Mouse (Mus musculus): Measurements from ENCODE around the gene Gm45062. TPM values are rescaled to one million over a fixed set of nuclear protein-coding genes. Genes with fewer than 3 reads are reported as not detected.

The Gm45062 gene
- polyA plus RNA-seq, 1 experiment: 5.4 TPM

DNA sequence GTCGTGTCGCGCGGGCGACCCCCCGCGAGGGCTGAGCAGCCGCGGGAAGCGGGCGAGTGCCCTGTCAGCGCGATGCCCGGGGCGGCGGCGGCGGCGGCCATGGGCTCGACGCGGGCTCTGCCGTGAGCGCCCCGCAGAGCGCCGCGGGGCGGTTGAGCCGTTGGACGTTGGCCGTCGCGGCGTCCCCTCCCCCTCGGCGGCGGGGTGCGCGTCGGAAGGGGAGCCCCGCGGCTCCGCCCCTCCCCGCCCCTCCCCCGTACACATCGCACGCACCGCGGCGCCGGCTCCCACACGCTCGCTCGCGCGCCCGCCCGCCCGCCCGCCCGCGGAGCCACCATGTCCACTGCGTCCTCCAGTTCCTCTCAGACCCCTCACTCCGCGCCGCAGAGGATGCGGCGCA lies 250.3 kb downstream of the Gm45062 start, which contains the start of gene Glcci1:
Gene Glcci1 (plus strand): TSS at position 50 of the 400 bp plus-strand sequence.
- Histone ChIP-seq H3K4me1 (ENCODE audit: control insufficient read depth, insufficient read depth, low read length) (no peaks in the 10 kb centered on the region), H3K4me3 (ENCODE audit: insufficient read depth, low read length) (peak within 1 kb of the TSS; percentile 83), H3K27ac (ENCODE audit: insufficient read depth, low read length) (peak within 1 kb of the TSS; percentile 93)
- no peak for TF ChIP-seq POLR2A (IDR thresholded peaks at IDR 0.05; ENCODE audit: low read depth, low read length)
- TF ChIP-seq CTCF (IDR thresholded peaks at IDR 0.05; ENCODE audit: borderline replicate concordance, insufficient read depth, low read length): no peak

DNA sequence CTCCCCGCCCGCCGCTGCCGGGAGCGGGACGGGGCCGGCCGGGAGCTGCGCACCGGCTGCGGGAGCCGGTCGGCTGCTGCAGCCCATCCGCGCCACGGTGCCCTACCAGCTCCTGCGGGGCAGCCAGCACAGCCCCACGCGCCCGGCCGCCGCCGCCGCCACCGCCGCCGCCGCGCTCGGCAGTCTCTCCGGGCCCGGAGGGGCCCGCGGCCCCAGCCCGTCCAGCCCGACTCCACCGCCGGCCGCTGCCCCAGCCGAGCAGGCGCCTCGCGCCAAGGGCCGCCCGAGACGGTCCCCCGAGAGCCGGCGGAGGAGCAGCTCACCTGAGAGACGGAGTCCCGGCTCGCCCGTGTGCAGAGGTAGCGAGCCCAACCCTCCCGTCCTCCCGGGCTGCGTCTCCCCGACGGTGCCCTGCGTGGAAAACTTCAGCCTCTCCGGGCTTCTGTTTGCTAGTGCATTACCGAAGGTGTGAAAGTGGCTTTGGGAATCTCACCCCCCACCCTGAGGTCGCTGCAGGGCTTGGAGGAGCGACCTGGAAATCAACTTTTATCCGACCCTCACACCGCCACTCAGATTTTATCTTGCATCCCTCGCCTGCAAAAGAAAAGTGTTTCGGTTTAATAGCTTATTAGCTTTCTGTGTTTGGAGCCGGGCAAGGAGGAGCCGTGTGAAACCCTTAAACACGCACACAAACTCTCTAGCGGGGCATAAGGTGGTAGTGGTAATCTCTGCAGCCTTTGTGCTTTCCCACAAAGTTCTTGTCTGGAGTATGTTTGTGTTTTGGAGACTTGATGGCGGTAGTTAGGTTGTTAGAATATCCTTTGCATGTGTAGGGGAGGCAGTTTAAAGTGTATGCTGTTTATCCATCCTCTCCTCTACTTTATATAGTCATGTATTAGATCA lies 251.0 kb downstream of the Gm45062 start:
- no peak for TF ChIP-seq POLR2A (IDR thresholded peaks at IDR 0.05; ENCODE audit: low read depth, low read length)
- TF ChIP-seq CTCF (IDR thresholded peaks at IDR 0.05; ENCODE audit: borderline replicate concordance, insufficient read depth, low read length): no peak
- Histone ChIP-seq H3K4me1 (ENCODE audit: control insufficient read depth, insufficient read depth, low read length) (no peaks in the 10 kb centered on the region), H3K4me3 (ENCODE audit: insufficient read depth, low read length) (peak overlapping the region; percentile 83), H3K27ac (ENCODE audit: insufficient read depth, low read length) (peak overlapping the region; percentile 22; the same call in 1 of the 2 replicates)

DNA sequence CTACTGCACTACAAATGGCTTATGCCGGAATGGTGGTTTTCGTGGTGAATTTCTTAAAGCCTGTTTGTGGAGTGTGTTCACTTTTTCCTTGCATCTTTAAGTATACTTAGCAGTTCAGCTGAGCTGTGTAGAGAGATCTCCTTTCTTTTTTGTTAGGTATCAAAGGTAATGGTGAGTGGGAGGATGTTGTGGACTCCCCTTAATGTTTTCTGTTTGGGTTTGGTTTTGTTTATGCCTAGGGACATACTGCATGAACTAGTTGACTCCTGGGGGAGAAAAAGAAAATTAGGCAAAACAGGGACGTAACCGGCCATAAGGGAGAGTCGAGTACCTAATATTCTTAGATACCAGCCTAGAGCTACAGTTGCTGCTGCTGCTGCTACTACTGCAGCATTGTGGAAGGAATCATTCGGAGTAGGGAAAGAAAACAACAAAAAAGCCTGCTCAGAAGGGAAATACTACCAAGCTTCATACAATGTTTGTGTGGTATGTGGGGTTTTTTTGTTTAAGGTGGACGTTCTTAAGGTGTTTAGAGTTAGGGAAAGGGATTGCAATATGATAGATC lies 251.7 kb downstream of the Gm45062 start:
- TF ChIP-seq POLR2A (IDR thresholded peaks at IDR 0.05; ENCODE audit: low read depth, low read length): no peak
- no peak for TF ChIP-seq CTCF (IDR thresholded peaks at IDR 0.05; ENCODE audit: borderline replicate concordance, insufficient read depth, low read length)
- peak overlapping the region; percentile 83 for H3K4me3 ChIP-seq (ENCODE audit: insufficient read depth, low read length)
- H3K27ac ChIP-seq (ENCODE audit: insufficient read depth, low read length): peak overlapping the region; percentile 22; the same call in 1 of the 2 replicates
- no peaks in the 10 kb centered on the region for H3K4me1 ChIP-seq (ENCODE audit: control insufficient read depth, insufficient read depth, low read length)

- H3K27ac ChIP-seq (ENCODE audit: insufficient read depth, low read length): no peak overlapping the region
- TF ChIP-seq CTCF (IDR thresholded peaks at IDR 0.05; ENCODE audit: borderline replicate concordance, insufficient read depth, low read length): no peak
- TF ChIP-seq POLR2A (IDR thresholded peaks at IDR 0.05; ENCODE audit: low read depth, low read length): no peak
- peak overlapping the region; percentile 83; the same call in 1 of the 2 replicates for H3K4me3 ChIP-seq (ENCODE audit: insufficient read depth, low read length)
- no peaks in the 10 kb centered on the region for H3K4me1 ChIP-seq (ENCODE audit: control insufficient read depth, insufficient read depth, low read length)
Observed at GRCm38 (mm10) chr6:8511447-8511846, 252.2 kb downstream of the Gm45062 start.

DNA sequence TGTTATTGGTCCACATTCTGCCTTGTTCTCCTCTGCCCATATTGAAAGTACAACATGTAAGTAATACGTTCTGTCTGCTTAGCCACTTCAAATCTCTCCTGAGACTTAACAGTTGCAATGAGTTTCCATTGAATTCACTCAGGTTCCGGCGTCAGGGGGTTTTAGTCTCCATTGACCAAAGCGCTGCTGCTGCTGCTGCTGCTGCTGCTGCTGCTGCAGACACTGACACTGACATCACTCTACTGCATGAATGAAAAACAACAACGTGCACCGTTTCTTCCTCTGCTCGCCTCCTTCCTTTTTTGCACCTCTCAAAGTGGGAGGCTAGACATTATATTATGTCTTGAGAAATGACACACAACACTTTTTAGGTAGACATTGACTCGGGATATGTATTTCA lies 253.2 kb downstream of the Gm45062 start:
- H3K27ac ChIP-seq (ENCODE audit: insufficient read depth, low read length): no peak overlapping the region
- H3K4me1 ChIP-seq (ENCODE audit: control insufficient read depth, insufficient read depth, low read length): no peaks in the 10 kb centered on the region
- peak overlapping the region; percentile 24; the same call in 1 of the 2 replicates for H3K4me3 ChIP-seq (ENCODE audit: insufficient read depth, low read length)
- TF ChIP-seq POLR2A (IDR thresholded peaks at IDR 0.05; ENCODE audit: low read depth, low read length): no peak
- no peak for TF ChIP-seq CTCF (IDR thresholded peaks at IDR 0.05; ENCODE audit: borderline replicate concordance, insufficient read depth, low read length)

GRCm38 (mm10) chr6:8519687-8520086 lies 260.4 kb downstream of the Gm45062 start:
- no peak overlapping the region for H3K4me3 ChIP-seq (ENCODE audit: insufficient read depth, low read length)
- H3K4me1 ChIP-seq (ENCODE audit: control insufficient read depth, insufficient read depth, low read length): no peaks in the 10 kb centered on the region
- no peak overlapping the region for H3K27ac ChIP-seq (ENCODE audit: insufficient read depth, low read length)
- TF ChIP-seq CTCF (IDR thresholded peaks at IDR 0.05; ENCODE audit: borderline replicate concordance, insufficient read depth, low read length): no peak
- no peak for TF ChIP-seq POLR2A (IDR thresholded peaks at IDR 0.05; ENCODE audit: low read depth, low read length)

GRCm38 (mm10) chr6:8521231-8521630 lies 262.0 kb downstream of the Gm45062 start:
- Histone ChIP-seq H3K4me3 (ENCODE audit: insufficient read depth, low read length) (no peak overlapping the region), H3K4me1 (ENCODE audit: control insufficient read depth, insufficient read depth, low read length) (no peaks in the 10 kb centered on the region), H3K27ac (ENCODE audit: insufficient read depth, low read length) (no peak overlapping the region)
- no peak for TF ChIP-seq CTCF (IDR thresholded peaks at IDR 0.05; ENCODE audit: borderline replicate concordance, insufficient read depth, low read length)

DNA sequence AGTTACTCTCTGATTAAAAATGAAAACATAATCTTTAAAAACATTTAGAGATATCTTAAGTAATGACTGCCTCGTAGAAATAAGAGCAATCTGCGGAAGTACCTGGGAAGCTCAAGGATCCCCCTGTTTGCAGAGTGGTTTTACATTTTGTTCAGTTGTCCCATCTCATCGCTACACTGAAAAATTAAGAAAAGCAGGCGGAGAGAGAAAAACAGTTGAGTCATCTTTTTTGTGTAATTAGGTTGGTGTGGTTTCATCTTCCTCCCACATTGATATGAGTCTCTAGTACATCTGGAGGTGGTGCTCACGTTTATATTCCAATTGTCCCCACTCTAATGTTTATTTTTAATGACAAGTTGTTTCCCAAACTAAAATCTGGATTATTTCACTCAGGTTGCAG lies 265.5 kb downstream of the Gm45062 start:
- Histone ChIP-seq H3K4me3 (ENCODE audit: insufficient read depth, low read length) (no peak overlapping the region), H3K4me1 (ENCODE audit: control insufficient read depth, insufficient read depth, low read length) (no peaks in the 10 kb centered on the region), H3K27ac (ENCODE audit: insufficient read depth, low read length) (no peak overlapping the region)
- TF ChIP-seq POLR2A (IDR thresholded peaks at IDR 0.05; ENCODE audit: low read depth, low read length): no peak

- Histone ChIP-seq H3K4me1 (ENCODE audit: control insufficient read depth, insufficient read depth, low read length) (no peaks in the 10 kb centered on the region), H3K27ac (ENCODE audit: insufficient read depth, low read length) (no peak overlapping the region), H3K4me3 (ENCODE audit: insufficient read depth, low read length) (no peak overlapping the region)
- TF ChIP-seq POLR2A (IDR thresholded peaks at IDR 0.05; ENCODE audit: low read depth, low read length): no peak
- TF ChIP-seq CTCF (IDR thresholded peaks at IDR 0.05; ENCODE audit: borderline replicate concordance, insufficient read depth, low read length): no peak
Observed at GRCm38 (mm10) chr6:8531104-8531894, 272.0 kb downstream of the Gm45062 start.

Data from embryonic fibroblast, embryonic 13.5 days (primary cell).